Mouse (Mus musculus) lung, embryonic 14.5 days (tissue): ENCODE data around the gene Pole4. TPM values are rescaled to one million over a fixed set of nuclear protein-coding genes. Genes with fewer than 3 reads are reported as not detected.

Experiments
- ATAC-seq: fragments of 200-750 bp; cut with Nextera tagmentation; 2 replicates; pipeline ENCODE4 v1.8.0; 2017; ENCODE audit warnings: mild to moderate bottlenecking, moderate TSS enrichment, moderate library complexity; ENCODE audit not compliant: insufficient read depth
- DNase-seq: peaks from one replicate; pipeline ENCODE4 v3.0.0-alpha.2; 2015
- H3K27ac ChIP-seq: fragments of 300-500 bp; sonication (generic); 2 replicates; pipeline ENCODE4 v1.5.1; 2014; ENCODE audit warnings: low read depth, mild to moderate bottlenecking, moderate library complexity
- H3K27me3 ChIP-seq: fragments of 300-500 bp; sonication (generic); 2 replicates; pipeline ENCODE4 v1.6.1; 2014; ENCODE audit warnings: low read length, control low read depth; ENCODE audit not compliant: insufficient read depth
- H3K36me3 ChIP-seq: fragments of 300-500 bp; sonication (generic); 2 replicates; pipeline ENCODE4 v1.6.1; 2014; ENCODE audit warnings: control low read depth; ENCODE audit not compliant: insufficient read depth
- H3K4me1 ChIP-seq: fragments of 300-500 bp; sonication (generic); 2 replicates; pipeline ENCODE4 v1.6.1; 2014; ENCODE audit warnings: antibody characterized with exemption, control low read depth; ENCODE audit not compliant: insufficient read depth
- H3K4me2 ChIP-seq: fragments of 300-500 bp; sonication (generic); 2 replicates; pipeline ENCODE4 v1.6.1; 2014; ENCODE audit warnings: mild to moderate bottlenecking
- H3K4me3 ChIP-seq: fragments of 300-500 bp; sonication (generic); 2 replicates; pipeline ENCODE4 v1.5.1; 2014; ENCODE audit warnings: low read depth, low read length
- H3K9ac ChIP-seq: fragments of 300-500 bp; sonication (generic); 2 replicates; pipeline ENCODE4 v1.6.1; 2014
- H3K9me3 ChIP-seq: fragments of 300-500 bp; sonication (generic); 2 replicates; pipeline ENCODE4 v1.6.1; 2016; ENCODE audit warnings: low read depth, low read length, control low read depth
- CTCF ChIP-seq: IDR thresholded peaks from 2 replicates; pipeline ENCODE4 v1.5.1; 2016; ENCODE audit warnings: antibody characterized with exemption, low read depth
- WGBS: fragments of 180-500 bp; shearing (Covaris S2); extraction: QIAGEN DNeasy Blood & Tissue Kit; methylation state at CpG from one replicate; pipeline ENCODE4 v1.1.7; 2014; 5-methylcytosine and 5-hydroxymethylcytosine counted together
- polyA plus RNA-seq: library from polyadenylated mRNA; unstranded; fragments of >200 nt; fragmentation: Nextera tagmentation; extraction: Ambion mirVana; gene quantifications from 2 replicates; pipeline ENCODE4 v1.2.1, GENCODE M21; 2014

Pole4 gene
- polyA plus RNA-seq, 1 experiment from 2014 or later, result 119 TPM

GRCm38 (mm10) chr6:82589387-82589786 lies 115.8 kb downstream of the Pole4 start:
- no peaks in the 10 kb centered on the region for H3K9me3 ChIP-seq
- no peak for TF ChIP-seq CTCF
- H3K4me1 ChIP-seq, result no peaks in the 10 kb centered on the region
- 85% methylated on average over 7 of the region's 7 CpGs for WGBS
- ATAC-seq (no peak), DNase-seq (no peak)
- no peaks in the 10 kb centered on the region for H3K36me3 ChIP-seq
- H3K27ac ChIP-seq, result no peak overlapping the region
- H3K27me3 ChIP-seq, result no peaks in the 10 kb centered on the region
- no peak overlapping the region for H3K9ac ChIP-seq
- H3K4me2 ChIP-seq, result no peak overlapping the region
- H3K4me3 ChIP-seq, result no peak overlapping the region

- no peak for TF ChIP-seq CTCF
- H3K4me2 ChIP-seq, result no peak overlapping the region
- H3K9me3 ChIP-seq, result no peaks in the 10 kb centered on the region
- no peaks in the 10 kb centered on the region for H3K4me1 ChIP-seq
- no peaks in the 10 kb centered on the region for H3K36me3 ChIP-seq
- ATAC-seq (no peak), DNase-seq (no peak)
- H3K4me3 ChIP-seq, result no peak overlapping the region
- no peak overlapping the region for H3K27ac ChIP-seq
- 47% methylated on average over 5 of the region's 6 CpGs for WGBS
- no peak overlapping the region for H3K9ac ChIP-seq
- no peaks in the 10 kb centered on the region for H3K27me3 ChIP-seq
These were observed 119.8 kb downstream of the Pole4 start for GRCm38 (mm10) chr6:82585396-82585795.

GRCm38 (mm10) chr6:82575445-82575844 lies 129.7 kb downstream of the Pole4 start:
- ATAC-seq (no peak), DNase-seq (no peak)
- no peaks in the 10 kb centered on the region for H3K36me3 ChIP-seq
- H3K4me3 ChIP-seq, result no peak overlapping the region
- 66% methylated on average over 5 of the region's 5 CpGs for WGBS
- no peak overlapping the region for H3K9ac ChIP-seq
- no peaks in the 10 kb centered on the region for H3K9me3 ChIP-seq
- H3K27ac ChIP-seq, result no peak overlapping the region
- no peaks in the 10 kb centered on the region for H3K27me3 ChIP-seq
- H3K4me1 ChIP-seq, result no peaks in the 10 kb centered on the region
- no peak for TF ChIP-seq CTCF
- H3K4me2 ChIP-seq, result no peak overlapping the region

Other genes starting within 250 kb of the Pole4 start
- 22.4 and 23.5 TPM in 2 replicates for gene Hk2, start 69.1 kb upstream of the Pole4 start, polyA plus RNA-seq
- 8.5 and 10.0 TPM in 2 replicates for gene Sema4f, start 234.4 kb upstream of the Pole4 start, polyA plus RNA-seq
- gene M1ap, start 241.5 kb upstream of the Pole4 start, polyA plus RNA-seq, result 1.1 TPM in 2 replicates